Mouse (Mus musculus) G1E (cell line): ENCODE results near the gene Arhgdib. TPM values are rescaled to one million over a fixed set of nuclear protein-coding genes. Genes with fewer than 3 reads are reported as not detected.
A peak's percentile ranks its signal among the peaks of the same experiment; 100 is the strongest.
"Not testable (repeated sequence)": the region's sequence is repeated elsewhere in the genome, so short reads cannot be mapped to it uniquely, and the experiment has no call there.

Source experiments
- ATAC-seq: 2 replicates; pipeline ENCODE4 v1.8.0; 2016; ENCODE audit warnings: mild to moderate bottlenecking; ENCODE audit not compliant: insufficient number of reproducible peaks, poor library complexity, low FRiP score, severe bottlenecking; ENCODE audit errors: extremely low read depth
- DNase-seq: peaks from one replicate; pipeline ENCODE4 v3.0.0; 2012; ENCODE audit warnings: low spot score
- H3K27me3 ChIP-seq: 2 replicates; pipeline ENCODE4 v1.6.1; 2012; ENCODE audit warnings: mild to moderate bottlenecking, low read length, inconsistent platforms; ENCODE audit not compliant: insufficient read depth
- H3K36me3 ChIP-seq: replicated peaks from 2 replicates; pipeline ENCODE3; 2012; ENCODE audit warnings: mild to moderate bottlenecking, inconsistent platforms
- H3K4me1 ChIP-seq: 2 replicates; pipeline ENCODE4 v1.6.1; 2012; ENCODE audit warnings: low read depth, low read length, inconsistent platforms, mixed read lengths; ENCODE audit not compliant: insufficient read depth
- H3K4me3 ChIP-seq: 2 replicates; pipeline ENCODE4 v1.5.1; 2012; ENCODE audit warnings: low read depth, mild to moderate bottlenecking, inconsistent platforms, low read length, moderate library complexity, mixed read lengths
- H3K9me3 ChIP-seq: replicated peaks from 2 replicates; pipeline ENCODE4 v1.6.1; 2012; ENCODE audit warnings: inconsistent platforms
- CTCF ChIP-seq: IDR thresholded peaks from 2 replicates; pipeline ENCODE4 v1.5.1; 2012; ENCODE audit warnings: low read depth, low read length, inconsistent platforms, mixed read lengths
- GATA1 ChIP-seq: IDR thresholded peaks from 2 replicates; pipeline ENCODE4 v1.6.1; 2012; ENCODE audit warnings: borderline replicate concordance, low read length, inconsistent platforms, mixed read lengths
- GATA2 ChIP-seq: IDR thresholded peaks from 2 replicates; pipeline ENCODE4 v1.6.1; 2012; ENCODE audit warnings: low read depth, low read length, inconsistent platforms, borderline replicate concordance
- POLR2AphosphoS5 ChIP-seq: IDR thresholded peaks from 2 replicates; pipeline ENCODE4 v1.6.1; 2012; ENCODE audit warnings: low read depth, low read length, inconsistent platforms; ENCODE audit not compliant: insufficient replicate concordance
- TAL1 ChIP-seq: conservative IDR thresholded peaks from 2 replicates; pipeline ENCODE4 v1.6.1; 2012; ENCODE audit warnings: low read depth, low read length, inconsistent platforms, mixed read lengths
- polyA plus RNA-seq: library from polyadenylated mRNA; stranded (reverse); fragments of >175 nt; gene quantifications from 2 replicates; pipeline ENCODE4 v1.2.3, GENCODE M21; 2012
- total RNA-seq, 2 experiments: library from RNA; stranded (forward) in 1 of 2; stranded (reverse) in 1 of 2; fragments of 200-1000 nt in 1 of 2; fragments of >200 nt in 1 of 2; fragmentation: Nextera tagmentation in 1 of 2; gene quantifications; 2 replicates each; pipeline ENCODE4 v1.2.3; 2014 to 2017

The Arhgdib gene
- total and polyA plus RNA-seq, 3 experiments = 119 to 1,122 (median 661) TPM

- Histone ChIP-seq H3K36me3 (no peaks in the 10 kb centered on the region), H3K4me1 (peaks cover 14% of the 10 kb centered on the region), H3K4me3 (no peak overlapping the region), H3K27me3 (no peaks in the 10 kb centered on the region; the same call in 1 of the 2 replicates), H3K9me3 (no peaks in the 10 kb centered on the region)
- DNase-seq (no peak), ATAC-seq (no peak)
- TF ChIP-seq GATA2 (no peak), TAL1 (no peak), CTCF (no peak), GATA1 (no peak), POLR2AphosphoS5 (no peak)
These were observed 41.5 kb upstream of the Arhgdib start for GRCm38 (mm10) chr6:136983201-136983600.

GRCm38 (mm10) chr6:136982581-136982980 is 40.9 kb upstream of the Arhgdib start:
- DNase-seq (no peak), ATAC-seq (no peak)
- no peak overlapping the region for H3K4me3 ChIP-seq
- H3K27me3 ChIP-seq = no peaks in the 10 kb centered on the region; the same call in 1 of the 2 replicates
- no peaks in the 10 kb centered on the region for H3K36me3 ChIP-seq
- TF ChIP-seq GATA2 (no peak), TAL1 (no peak), POLR2AphosphoS5 (no peak), GATA1 (no peak), CTCF (no peak)
- H3K4me1 ChIP-seq = peaks cover 14% of the 10 kb centered on the region
- H3K9me3 ChIP-seq = no peaks in the 10 kb centered on the region

GRCm38 (mm10) chr6:136980331-136980746 is 38.6 kb upstream of the Arhgdib start:
- no peak for DNase-seq
- peak; percentile 14; the same call in 1 of the 2 replicates for TF ChIP-seq CTCF
- no peak for TF ChIP-seq GATA2
- Histone ChIP-seq H3K4me3 (no peak overlapping the region), H3K9me3 (no peaks in the 10 kb centered on the region), H3K36me3 (no peaks in the 10 kb centered on the region), H3K27me3 (no peaks in the 10 kb centered on the region), H3K4me1 (peaks cover 14% of the 10 kb centered on the region)
- ATAC-seq = peak; percentile 62

GRCm38 (mm10) chr6:136979274-136980082 is 37.8 kb upstream of the Arhgdib start:
- H3K36me3 ChIP-seq = no peaks in the 10 kb centered on the region
- H3K9me3 ChIP-seq = no peaks in the 10 kb centered on the region
- peaks cover 14% of the 10 kb centered on the region for H3K4me1 ChIP-seq
- ATAC-seq (no peak), DNase-seq (no peak)
- no peak for TF ChIP-seq GATA2
- no peak overlapping the region for H3K4me3 ChIP-seq
- H3K27me3 ChIP-seq = no peaks in the 10 kb centered on the region

- not testable (repeated sequence) for H3K4me3 ChIP-seq, DNase-seq, H3K9me3 ChIP-seq, H3K36me3 ChIP-seq, H3K27me3 ChIP-seq
- H3K4me1 ChIP-seq = peaks cover 32% of the 10 kb centered on the region
- ATAC-seq = peak; percentile 71
These were observed 27.2 kb upstream of the Arhgdib start for GRCm38 (mm10) chr6:136968877-136969276.

GRCm38 (mm10) chr6:136967466-136967865 is 25.8 kb upstream of the Arhgdib start:
- no peak for DNase-seq
- TF ChIP-seq GATA2 = no peak
- TF ChIP-seq TAL1 = no peak
- no peak for TF ChIP-seq CTCF
- TF ChIP-seq GATA1 = no peak
- no peak for TF ChIP-seq POLR2AphosphoS5
- no peak overlapping the region for H3K4me3 ChIP-seq
- no peak for ATAC-seq
- peaks cover 38% of the 10 kb centered on the region for H3K4me1 ChIP-seq
- no peaks in the 10 kb centered on the region for H3K27me3 ChIP-seq
- no peaks in the 10 kb centered on the region for H3K9me3 ChIP-seq
- H3K36me3 ChIP-seq = no peaks in the 10 kb centered on the region

GRCm38 (mm10) chr6:136965912-136966311 is 24.2 kb upstream of the Arhgdib start:
- Histone ChIP-seq H3K4me1 (peaks cover 49% of the 10 kb centered on the region), H3K27me3 (no peaks in the 10 kb centered on the region), H3K36me3 (no peaks in the 10 kb centered on the region), H3K4me3 (no peak overlapping the region), H3K9me3 (no peaks in the 10 kb centered on the region)
- DNase-seq = no peak
- no peak for TF ChIP-seq TAL1
- TF ChIP-seq GATA1 = no peak
- no peak for TF ChIP-seq POLR2AphosphoS5
- TF ChIP-seq GATA2 = no peak
- no peak for TF ChIP-seq CTCF
- no peak for ATAC-seq
